Mouse (Mus musculus) CH12.LX (cell line): ENCODE data around the gene Socs5. TPM values are rescaled to one million over a fixed set of nuclear protein-coding genes. Genes with fewer than 3 reads are reported as not detected.
A peak's percentile ranks its signal among the peaks of the same experiment; 100 is the strongest.

Source experiments
- DNase-seq: peaks from one replicate; pipeline ENCODE4 v3.0.0-alpha.2; 2013; ENCODE audit errors: extremely low read depth
- H3K27ac ChIP-seq: 2 replicates; pipeline ENCODE4 v1.5.1; 2012; ENCODE audit warnings: low read depth, mild to moderate bottlenecking, control low read depth, moderate library complexity; ENCODE audit not compliant: insufficient read depth
- H3K27me3 ChIP-seq: replicated peaks from 2 replicates; pipeline ENCODE3; 2012; ENCODE audit warnings: inconsistent platforms
- H3K36me3 ChIP-seq, 2 experiments: replicated peaks in 1 of 2; 2 replicates each; pipeline versions ENCODE3 to v1.6.1; 2012; ENCODE audit warnings: inconsistent platforms in 1 of 2, low read length in 1 of 2, mild to moderate bottlenecking in 1 of 2, mixed read lengths in 1 of 2, moderate library complexity in 1 of 2; ENCODE audit not compliant: control insufficient read depth in 1 of 2, insufficient read depth in 1 of 2
- H3K4me1 ChIP-seq, 2 experiments: 2 replicates each; pipeline ENCODE4 v1.6.1; 2012; ENCODE audit warnings: inconsistent platforms in 1 of 2, moderate library complexity in 1 of 2; ENCODE audit not compliant: insufficient read depth in 2 of 2, control insufficient read depth in 1 of 2
- H3K4me2 ChIP-seq: 2 replicates; pipeline ENCODE4 v1.6.1; 2012; ENCODE audit warnings: low read depth, mild to moderate bottlenecking, control low read depth; ENCODE audit not compliant: poor library complexity, insufficient read depth, severe bottlenecking
- H3K4me3 ChIP-seq, 3 experiments: fragments of 150-350 bp in 1 of 3; sonication (generic) in 1 of 3; replicated peaks in 1 of 3; 2 replicates each; pipeline versions ENCODE3 to v1.5.1; 2011 to 2012; ENCODE audit warnings: low read depth in 2 of 3, low read length in 2 of 3, mild to moderate bottlenecking in 2 of 3, moderate library complexity in 2 of 3, control low read depth in 1 of 3, improper control_type of control experiment in 1 of 3, inconsistent platforms in 1 of 3, mixed read lengths in 1 of 3; ENCODE audit not compliant: poor library complexity in 1 of 3
- H3K79me2 ChIP-seq: replicated peaks from 2 replicates; pipeline ENCODE4 v1.6.1; 2012; ENCODE audit warnings: mild to moderate bottlenecking, moderate library complexity; ENCODE audit not compliant: control insufficient read depth, poor library complexity, insufficient read depth, severe bottlenecking; ENCODE audit errors: extremely low read depth
- H3K9ac ChIP-seq: 2 replicates; pipeline ENCODE4 v1.6.1; 2012; ENCODE audit warnings: low read depth, mild to moderate bottlenecking, control low read depth, moderate library complexity; ENCODE audit not compliant: insufficient read depth
- H3K9me3 ChIP-seq: replicated peaks from 2 replicates; pipeline ENCODE3; 2012; ENCODE audit warnings: low read length, inconsistent platforms, mixed read lengths
- BHLHE40 ChIP-seq: IDR thresholded peaks from 2 replicates; pipeline ENCODE4 v1.6.1; 2011; ENCODE audit warnings: mild to moderate bottlenecking, low read depth, low read length, improper control_type of control experiment
- CHD2 ChIP-seq: IDR thresholded peaks from 2 replicates; pipeline ENCODE4 v1.6.1; 2011; ENCODE audit warnings: low read length, improper control_type of control experiment
- CTCF ChIP-seq, 2 experiments: IDR thresholded peaks in 1 of 2; conservative IDR thresholded peaks in 1 of 2; 2 replicates each; pipeline ENCODE4 v1.5.1; 2011 to 2012; ENCODE audit warnings: low read depth in 2 of 2, low read length in 2 of 2, improper control_type of control experiment in 1 of 2, inconsistent platforms in 1 of 2, mild to moderate bottlenecking in 1 of 2, moderate library complexity in 1 of 2
- E2F4 ChIP-seq: IDR thresholded peaks from 2 replicates; pipeline ENCODE4 v1.6.1; 2011; ENCODE audit warnings: low read depth, low read length, improper control_type of control experiment; ENCODE audit not compliant: insufficient replicate concordance
- ELF1 ChIP-seq: IDR thresholded peaks from 2 replicates; pipeline ENCODE4 v1.6.1; 2014; ENCODE audit warnings: low read depth, mild to moderate bottlenecking, inconsistent platforms, low read length, improper control_type of control experiment
- EP300 ChIP-seq: IDR thresholded peaks from 2 replicates; pipeline ENCODE4 v1.6.1; 2011; ENCODE audit warnings: low read length, improper control_type of control experiment
- ETS1 ChIP-seq: conservative IDR thresholded peaks from 2 replicates; pipeline ENCODE4 v1.6.1; 2012; ENCODE audit warnings: low read depth, mild to moderate bottlenecking, inconsistent platforms, low read length, improper control_type of control experiment, moderate library complexity
- GABPA ChIP-seq: IDR thresholded peaks from 2 replicates; pipeline ENCODE4 v1.6.1; 2012; ENCODE audit warnings: low read depth, low read length, improper control_type of control experiment, inconsistent platforms; ENCODE audit not compliant: insufficient replicate concordance
- HCFC1 ChIP-seq: IDR thresholded peaks from 2 replicates; pipeline ENCODE4 v1.6.1; 2012; ENCODE audit warnings: low read depth, mild to moderate bottlenecking, inconsistent platforms, low read length, improper control_type of control experiment
- IRF4 ChIP-seq: IDR thresholded peaks from 2 replicates; pipeline ENCODE4 v1.6.1; 2014; ENCODE audit warnings: low read depth, mild to moderate bottlenecking, inconsistent platforms, low read length, improper control_type of control experiment
- JUN ChIP-seq: IDR thresholded peaks from 2 replicates; pipeline ENCODE4 v1.6.1; 2011; ENCODE audit warnings: low read depth, mild to moderate bottlenecking, low read length, improper control_type of control experiment, moderate library complexity; ENCODE audit not compliant: insufficient read depth
- JUND ChIP-seq: conservative IDR thresholded peaks from 2 replicates; pipeline ENCODE4 v1.6.1; 2011; ENCODE audit warnings: low read depth, low read length, improper control_type of control experiment
- KAT2A ChIP-seq: IDR thresholded peaks from 2 replicates; pipeline ENCODE4 v1.6.1; 2012; ENCODE audit warnings: low read length, improper control_type of control experiment, inconsistent platforms; ENCODE audit not compliant: insufficient replicate concordance
- MAZ ChIP-seq: IDR thresholded peaks from 2 replicates; pipeline ENCODE4 v1.6.1; 2012; ENCODE audit warnings: low read depth, mild to moderate bottlenecking, inconsistent platforms, low read length, improper control_type of control experiment, moderate library complexity
- MEF2A ChIP-seq: IDR thresholded peaks from 2 replicates; pipeline ENCODE4 v1.6.1; 2014; ENCODE audit warnings: low read depth, mild to moderate bottlenecking, inconsistent platforms, low read length, improper control_type of control experiment, borderline replicate concordance
- MXI1 ChIP-seq: IDR thresholded peaks from 2 replicates; pipeline ENCODE4 v1.6.1; 2011; ENCODE audit warnings: mild to moderate bottlenecking, low read depth, low read length, improper control_type of control experiment
- MYC ChIP-seq: IDR thresholded peaks from 2 replicates; pipeline ENCODE4 v1.6.1; 2011; ENCODE audit warnings: low read depth, mild to moderate bottlenecking, improper control_type of control experiment, low read length
- NRF1 ChIP-seq: IDR thresholded peaks from 2 replicates; pipeline ENCODE4 v1.6.1; 2014; ENCODE audit warnings: low read depth, mild to moderate bottlenecking, inconsistent platforms, low read length, improper control_type of control experiment, moderate library complexity
- RCOR1 ChIP-seq: conservative IDR thresholded peaks from 2 replicates; pipeline ENCODE4 v1.6.1; 2012; ENCODE audit warnings: low read depth, mild to moderate bottlenecking, inconsistent platforms, low read length, improper control_type of control experiment
- SIN3A ChIP-seq: IDR thresholded peaks from 2 replicates; pipeline ENCODE4 v1.6.1; 2012; ENCODE audit warnings: low read length, improper control_type of control experiment, inconsistent platforms
- USF1 ChIP-seq: IDR thresholded peaks from 2 replicates; pipeline ENCODE4 v1.6.1; 2014; ENCODE audit warnings: low read depth, mild to moderate bottlenecking, inconsistent platforms, low read length, improper control_type of control experiment
- USF2 ChIP-seq: conservative IDR thresholded peaks from 2 replicates; pipeline ENCODE4 v1.6.1; 2011; ENCODE audit warnings: low read depth, low read length, improper control_type of control experiment
- ZC3H11A ChIP-seq: IDR thresholded peaks from 2 replicates; pipeline ENCODE4 v1.6.1; 2012; ENCODE audit warnings: low read depth, mild to moderate bottlenecking, inconsistent platforms, low read length, improper control_type of control experiment
- ZKSCAN1 ChIP-seq: IDR thresholded peaks from 2 replicates; pipeline ENCODE4 v1.6.1; 2012; ENCODE audit warnings: low read depth, inconsistent platforms, low read length, improper control_type of control experiment, borderline replicate concordance
- ZMIZ1 ChIP-seq: IDR thresholded peaks from 2 replicates; pipeline ENCODE4 v1.6.1; 2012; ENCODE audit warnings: low read depth, mild to moderate bottlenecking, inconsistent platforms, low read length, improper control_type of control experiment
- dilution Hi-C: fragments of 300-500 bp; cut with MboI; formaldehyde crosslinking; loops from 2 replicates; pipeline ENCODE4 v1.14.3; 2020; ENCODE audit warnings: low sequenced_read_pairs; ENCODE audit not compliant: extremely low pct_unique_long_range_greater_than_20kb, extremely low pct_ligation_motif_present
- in situ Hi-C: fragments of 300-500 bp; cut with MboI; formaldehyde crosslinking; loops from 3 replicates; pipeline ENCODE4 v1.14.3; 2019; ENCODE audit warnings: low sequenced_read_pairs, low pct_ligation_motif_present, low pct_unique_long_range_greater_than_20kb, mixed read lengths
- polyA plus RNA-seq: library from polyadenylated mRNA; unstranded; fragments of >175 nt; gene quantifications from 2 replicates; pipeline ENCODE4 v1.2.1, GENCODE M21; 2012; ENCODE audit warnings: low read depth; ENCODE audit not compliant: insufficient read length
- total RNA-seq, 2 experiments: library from RNA; depleted of rRNA; stranded (reverse); fragments of 300-350 nt in 1 of 2; fragments of >200 nt in 1 of 2; gene quantifications; 2 replicates each; pipeline ENCODE4 v1.2.3; 2012 to 2014

The Socs5 gene
- total and polyA plus RNA-seq, 3 experiments: 0.52 to 0.85 (median 0.80) TPM

- Histone ChIP-seq H3K36me3 (no peaks in the 10 kb centered on the region), H3K27ac (no peak overlapping the region), H3K27me3 (no peaks in the 10 kb centered on the region), H3K4me2 (no peak overlapping the region), H3K9me3 (no peaks in the 10 kb centered on the region), H3K9ac (no peak overlapping the region), H3K4me1 (peaks cover 17 to 19% of the 10 kb centered on the region in 2 experiments), H3K4me3 (no peak overlapping the region), H3K79me2 (no peaks in the 10 kb centered on the region; the same call in 1 of the 2 replicates)
- dilution Hi-C loops: no loop called here
- no peak for DNase-seq
- in situ Hi-C loops: no loop called here
- TF ChIP-seq HCFC1 (no peak), CTCF (conservative IDR thresholded peaks at IDR 0.05 in 1 of 2, IDR thresholded peaks at IDR 0.05 in 1 of 2; ENCODE audit: low read depth in 2 of 2, low read length in 2 of 2) (no peak)
Measured at GRCm38 (mm10) chr17:87102636-87103035, 4.8 kb upstream of the Socs5 start.

GRCm38 (mm10) chr17:87103060-87103459 is 4.4 kb upstream of the Socs5 start:
- Histone ChIP-seq H3K79me2 (no peaks in the 10 kb centered on the region; the same call in 1 of the 2 replicates), H3K36me3 (no peaks in the 10 kb centered on the region), H3K27me3 (peaks cover 3% of the 10 kb centered on the region), H3K27ac (no peak overlapping the region), H3K9ac (no peak overlapping the region), H3K9me3 (no peaks in the 10 kb centered on the region), H3K4me3 (peak overlapping the region in 1 of 3 experiments; percentile 19), H3K4me1 (peaks cover 19 to 20% of the 10 kb centered on the region in 2 experiments), H3K4me2 (no peak overlapping the region)
- in situ Hi-C loops: no loop called here
- TF ChIP-seq ZMIZ1 (no peak), MEF2A (no peak), USF2 (no peak), CHD2 (no peak), ZKSCAN1 (no peak), E2F4 (no peak), JUN (no peak), GABPA (no peak), KAT2A (no peak), BHLHE40 (no peak), MYC (no peak)
- dilution Hi-C loops: no loop called here
- no peak for DNase-seq

GRCm38 (mm10) chr17:87104276-87104675 is 3.2 kb upstream of the Socs5 start:
- Histone ChIP-seq H3K36me3 (no peaks in the 10 kb centered on the region), H3K4me2 (no peak overlapping the region), H3K9me3 (no peaks in the 10 kb centered on the region), H3K79me2 (no peaks in the 10 kb centered on the region; the same call in 1 of the 2 replicates), H3K27me3 (peaks cover 5% of the 10 kb centered on the region), H3K27ac (no peak overlapping the region), H3K4me3 (no peak overlapping the region), H3K4me1 (peaks cover 19 to 21% of the 10 kb centered on the region in 2 experiments), H3K9ac (no peak overlapping the region)
- in situ Hi-C loops (no loop called here), dilution Hi-C loops (no loop called here)
- no peak for TF ChIP-seq MAZ
- no peak for TF ChIP-seq IRF4
- TF ChIP-seq MXI1: no peak
- TF ChIP-seq GABPA: no peak
- no peak for TF ChIP-seq MYC
- no peak for TF ChIP-seq RCOR1
- TF ChIP-seq JUND: no peak
- TF ChIP-seq ETS1: no peak
- TF ChIP-seq HCFC1: no peak
- no peak for TF ChIP-seq CTCF (conservative IDR thresholded peaks at IDR 0.05 in 1 of 2, IDR thresholded peaks at IDR 0.05 in 1 of 2; ENCODE audit: low read depth in 2 of 2, low read length in 2 of 2)
- TF ChIP-seq ZMIZ1: no peak
- no peak for TF ChIP-seq ZC3H11A
- TF ChIP-seq NRF1: no peak
- TF ChIP-seq USF1: no peak
- no peak for TF ChIP-seq USF2
- TF ChIP-seq ZKSCAN1: no peak
- TF ChIP-seq SIN3A: no peak
- no peak for TF ChIP-seq ELF1
- no peak for TF ChIP-seq EP300
- DNase-seq: no peak
